8 mouse cellular contexts compared by ENCODE assay signal in genomic region chr8:107293641-107294628, GRCm38 (mm10). TPM values are rescaled to one million over a fixed set of nuclear protein-coding genes. Genes with fewer than 3 reads are reported as not detected.
A peak's percentile ranks its signal among the peaks of the same experiment; 100 is the strongest.
DNase-seq lines count a peak whose midpoint lies in the region; ATAC-seq lines count a peak whose summit lies in the region.

No protein-coding gene starts in this region.

- no peaks in the 10 kb centered on the region for H3K36me3 ChIP-seq in erythroblast, embryonic 14.5 days (ENCODE audit: control insufficient read depth)
- H3K36me3 ChIP-seq in heart, embryonic 13.5 days, result peaks cover 6% of the 10 kb centered on the region
- H3K36me3 ChIP-seq in liver, embryonic 12.5 days, result no peaks in the 10 kb centered on the region
- H3K36me3 ChIP-seq in neural tube, embryonic 12.5 days, result no peaks in the 10 kb centered on the region

- under 1% methylated on average over 64 of the region's 98 CpGs for WGBS in heart, embryonic 13.5 days
- 4% methylated on average over 89 of the region's 98 CpGs for WGBS in liver, embryonic 12.5 days (ENCODE audit: insufficient replicate concordance)
- under 1% methylated on average over 75 of the region's 98 CpGs for WGBS in neural tube, embryonic 12.5 days

- peaks cover 26% of the 10 kb centered on the region for H3K4me1 ChIP-seq in erythroblast, embryonic 14.5 days (ENCODE audit: control insufficient read depth)
- H3K4me1 ChIP-seq in heart, embryonic 13.5 days, result peaks cover 32% of the 10 kb centered on the region
- H3K4me1 ChIP-seq in liver, embryonic 12.5 days, result peaks cover 23% of the 10 kb centered on the region
- H3K4me1 ChIP-seq in neural tube, embryonic 12.5 days, result peaks cover 11% of the 10 kb centered on the region

- no peaks in the 10 kb centered on the region for H3K27me3 ChIP-seq in erythroblast, embryonic 14.5 days (ENCODE audit: control insufficient read depth)
- H3K27me3 ChIP-seq in heart, embryonic 13.5 days (replicated peaks), result no peaks in the 10 kb centered on the region
- no peaks in the 10 kb centered on the region for H3K27me3 ChIP-seq in liver, embryonic 12.5 days (replicated peaks)
- no peaks in the 10 kb centered on the region for H3K27me3 ChIP-seq in neural tube, embryonic 12.5 days (replicated peaks)

- H3K27ac ChIP-seq in heart, embryonic 13.5 days (replicated peaks), result peak overlapping the region; percentile 99
- H3K27ac ChIP-seq in liver, embryonic 12.5 days, result peak overlapping the region; percentile 93
- H3K27ac ChIP-seq in neural tube, embryonic 12.5 days, result peak overlapping the region; percentile 92

- H3K4me3 ChIP-seq in erythroblast, embryonic 14.5 days (replicated peaks), result peak overlapping the region; percentile 94
- H3K4me3 ChIP-seq in heart, embryonic 13.5 days, result peak overlapping the region; percentile 98
- peak overlapping the region; percentile 96 for H3K4me3 ChIP-seq in liver, embryonic 12.5 days
- H3K4me3 ChIP-seq in neural tube, embryonic 12.5 days, result peak overlapping the region; percentile 98

- ATAC-seq in heart, embryonic 13.5 days (ENCODE audit: extremely low read depth, insufficient number of reproducible peaks, low FRiP score, low TSS enrichment), result peak; percentile 70
- peak; percentile 64 for ATAC-seq in liver, embryonic 12.5 days
- ATAC-seq in neural tube, embryonic 12.5 days (ENCODE audit: low FRiP score, low read depth), result peak; percentile 55

- no peaks in the 10 kb centered on the region for H3K9me3 ChIP-seq in erythroblast, embryonic 14.5 days (ENCODE audit: control insufficient read depth, low read length)
- H3K9me3 ChIP-seq in heart, embryonic 13.5 days, result no peaks in the 10 kb centered on the region
- H3K9me3 ChIP-seq in liver, embryonic 12.5 days (replicated peaks), result no peaks in the 10 kb centered on the region
- no peaks in the 10 kb centered on the region for H3K9me3 ChIP-seq in neural tube, embryonic 12.5 days

- peak overlapping the region; percentile 99 for H3K9ac ChIP-seq in heart, embryonic 13.5 days
- H3K9ac ChIP-seq in liver, embryonic 12.5 days, result peak overlapping the region; percentile 95
- H3K9ac ChIP-seq in neural tube, embryonic 12.5 days, result peak overlapping the region; percentile 94

- peak; percentile 38 for DNase-seq in CD4-positive helper T cell, adult 2 months (ENCODE audit: low read depth, low spot score)
- peak; percentile 66 for DNase-seq in brain, adult 2 months (ENCODE audit: low read depth, low spot score)
- peak; percentile 81 for DNase-seq in kidney, postnatal 10 days
- DNase-seq in testis, postnatal 10 days (ENCODE audit: low spot score), result peak; percentile 76

- peak overlapping the region; percentile 72 for H3K4me2 ChIP-seq in heart, embryonic 13.5 days
- peak overlapping the region; percentile 90 for H3K4me2 ChIP-seq in liver, embryonic 12.5 days
- peak overlapping the region; percentile 70 for H3K4me2 ChIP-seq in neural tube, embryonic 12.5 days (replicated peaks)

RNA-seq across cellular contexts. Expression of gene Nfat5, which starts 0.7 kb away (rescaled TPM):
- 0.04 TPM in 2 replicates for polyA plus RNA-seq in erythroblast, embryonic 14.5 days (2012)
- polyA plus RNA-seq in heart, embryonic 13.5 days (2015; fragmentation: Nextera tagmentation; extraction: Ambion mirVana), result 10.0 and 10.4 TPM in 2 replicates
- polyA plus RNA-seq in liver, embryonic 12.5 days (2016; fragmentation: Nextera tagmentation; extraction: Ambion mirVana), result 3.4 and 3.5 TPM in 2 replicates
- polyA plus RNA-seq in neural tube, embryonic 12.5 days (2016; fragmentation: Nextera tagmentation; extraction: Ambion mirVana), result 15.2 and 15.7 TPM in 2 replicates

Comparison
In these comparisons a context has a peak if more than half of its experiments do, and no peak if none do; other contexts are left out.
1. Peak in every context shown above with its lines: DNase-seq, ATAC-seq, H3K4me3 ChIP-seq and H3K27ac ChIP-seq.